Mouse (Mus musculus): ENCODE data around the gene Daam1. TPM values are rescaled to one million over a fixed set of nuclear protein-coding genes. Genes with fewer than 3 reads are reported as not detected.
A peak's percentile ranks its signal among the peaks of the same experiment; 100 is the strongest.

Gene Daam1
- polyA plus RNA-seq, 1 experiment from 2014 or later: 5.0 TPM

DNA sequence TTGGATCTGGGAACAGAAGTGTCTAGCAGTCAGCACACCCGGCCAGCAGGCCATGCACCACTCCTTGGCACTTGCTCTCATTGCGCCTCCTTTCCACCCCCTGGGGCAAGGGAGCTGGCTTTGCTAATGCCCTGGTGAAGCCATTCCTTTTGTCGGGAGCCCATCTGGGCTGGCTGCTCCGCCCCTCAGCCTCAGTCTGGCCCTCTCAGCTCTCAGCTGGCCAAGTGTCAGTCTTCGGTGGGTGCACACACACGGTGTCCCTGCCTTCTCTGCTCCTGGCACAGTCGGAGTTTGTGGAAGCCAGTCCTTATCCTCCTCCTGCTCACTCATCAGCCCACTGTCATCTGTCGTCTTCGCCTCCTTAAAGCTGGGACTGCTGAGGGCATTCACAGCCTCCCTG is 142.7 kb downstream of the Daam1 start:
- WGBS: 69% methylated on average over 9 of the region's 9 CpGs

DNA sequence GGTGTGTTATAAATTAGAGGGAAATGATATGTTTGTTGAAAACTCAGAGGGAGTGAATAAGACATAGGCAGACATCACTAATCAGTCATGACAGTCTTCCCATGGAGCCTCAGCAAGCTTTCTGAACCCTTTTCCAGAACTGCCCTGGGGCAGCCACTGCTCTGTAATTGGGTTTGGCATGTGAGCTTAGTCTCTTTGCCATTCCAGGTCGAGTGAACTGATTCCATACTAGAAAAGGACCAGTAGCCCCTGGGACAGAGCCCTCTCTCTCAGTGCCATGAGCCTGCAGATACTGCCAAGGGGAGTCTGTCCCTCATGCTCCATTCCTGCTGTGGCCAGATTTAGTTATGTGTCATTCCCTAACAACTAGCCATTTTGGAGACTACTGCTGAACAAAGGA is 144.7 kb downstream of the Daam1 start:
- WGBS: 46% methylated on average over 1 of the region's 1 CpGs
- TF ChIP-seq CTCF (IDR thresholded peaks at IDR 0.05; ENCODE audit: low read depth): no peak
- H3K36me3 ChIP-seq (ENCODE audit: insufficient read depth, low read length): peaks cover 10% of the 10 kb centered on the region; the same call in 1 of the 2 replicates
- H3K9me3 ChIP-seq (replicated peaks; ENCODE audit: low read length): no peaks in the 10 kb centered on the region
- H3K4me1 ChIP-seq (replicated peaks; ENCODE audit: insufficient read depth, low read length): 0 out of 2 replicates have a peak, but pooled peaks cover 8% of the 10 kb centered on the region
- H3K27me3 ChIP-seq (ENCODE audit: insufficient read depth, low read length): no peaks in the 10 kb centered on the region
- no peak overlapping the region for H3K27ac ChIP-seq
- H3K9ac ChIP-seq (ENCODE audit: low read depth, low read length): no peak overlapping the region
- H3K4me3 ChIP-seq (replicated peaks; ENCODE audit: low read depth, low read length): no peak overlapping the region
- DNase-seq (ENCODE audit: low spot score): no peak
- ATAC-seq (replicated peaks; ENCODE audit: low FRiP score, low read depth): no peak
- H3K4me2 ChIP-seq (ENCODE audit: low read length): no peak overlapping the region

More for the DNA sequence above, 142.7 kb downstream of the Daam1 start:
- TF ChIP-seq CTCF (IDR thresholded peaks at IDR 0.05; ENCODE audit: low read depth): no peak
- Histone ChIP-seq H3K4me3 (replicated peaks; ENCODE audit: low read depth, low read length) (no peak overlapping the region), H3K27ac (no peak overlapping the region), H3K4me2 (ENCODE audit: low read length) (no peak overlapping the region), H3K4me1 (replicated peaks; ENCODE audit: insufficient read depth, low read length) (0 out of 2 replicates have a peak, but pooled peaks cover 8% of the 10 kb centered on the region), H3K9me3 (replicated peaks; ENCODE audit: low read length) (no peaks in the 10 kb centered on the region), H3K36me3 (ENCODE audit: insufficient read depth, low read length) (peaks cover 8% of the 10 kb centered on the region; the same call in 1 of the 2 replicates), H3K27me3 (ENCODE audit: insufficient read depth, low read length) (no peaks in the 10 kb centered on the region), H3K9ac (ENCODE audit: low read depth, low read length) (no peak overlapping the region)
- DNase-seq (ENCODE audit: low spot score) (no peak), ATAC-seq (replicated peaks; ENCODE audit: low FRiP score, low read depth) (no peak)

- no peaks in the 10 kb centered on the region for H3K9me3 ChIP-seq (replicated peaks; ENCODE audit: low read length)
- peaks cover 12% of the 10 kb centered on the region; the same call in 1 of the 2 replicates for H3K36me3 ChIP-seq (ENCODE audit: insufficient read depth, low read length)
- 44% methylated on average over 7 of the region's 7 CpGs for WGBS
Observed at GRCm38 (mm10) chr12:71976361-71976960, 145.6 kb downstream of the Daam1 start.

GRCm38 (mm10) chr12:71977364-71977763 is 146.5 kb downstream of the Daam1 start:
- Histone ChIP-seq H3K4me3 (replicated peaks; ENCODE audit: low read depth, low read length) (no peak overlapping the region), H3K9ac (ENCODE audit: low read depth, low read length) (no peak overlapping the region), H3K4me2 (ENCODE audit: low read length) (no peak overlapping the region), H3K9me3 (replicated peaks; ENCODE audit: low read length) (no peaks in the 10 kb centered on the region), H3K27ac (no peak overlapping the region), H3K27me3 (ENCODE audit: insufficient read depth, low read length) (no peaks in the 10 kb centered on the region), H3K4me1 (replicated peaks; ENCODE audit: insufficient read depth, low read length) (0 out of 2 replicates have a peak, but pooled peaks cover 4% of the 10 kb centered on the region), H3K36me3 (ENCODE audit: insufficient read depth, low read length) (peaks cover 12% of the 10 kb centered on the region; the same call in 1 of the 2 replicates)
- no peak for TF ChIP-seq CTCF (IDR thresholded peaks at IDR 0.05; ENCODE audit: low read depth)
- no peak for ATAC-seq (replicated peaks; ENCODE audit: low FRiP score, low read depth)
- WGBS: 84% methylated on average over 7 of the region's 7 CpGs
- DNase-seq (ENCODE audit: low spot score): no peak

More at GRCm38 (mm10) chr12:71976361-71976960, 145.6 kb downstream of the Daam1 start:
- DNase-seq (ENCODE audit: low spot score): peak; percentile 8
- no peak for TF ChIP-seq CTCF (IDR thresholded peaks at IDR 0.05; ENCODE audit: low read depth)
- H3K4me1 ChIP-seq (replicated peaks; ENCODE audit: insufficient read depth, low read length): 0 out of 2 replicates have a peak, but pooled peaks cover 8% of the 10 kb centered on the region
- no peak overlapping the region for H3K4me3 ChIP-seq (replicated peaks; ENCODE audit: low read depth, low read length)
- no peak for ATAC-seq (replicated peaks; ENCODE audit: low FRiP score, low read depth)
- no peaks in the 10 kb centered on the region for H3K27me3 ChIP-seq (ENCODE audit: insufficient read depth, low read length)
- H3K27ac ChIP-seq: no peak overlapping the region
- no peak overlapping the region for H3K9ac ChIP-seq (ENCODE audit: low read depth, low read length)
- no peak overlapping the region for H3K4me2 ChIP-seq (ENCODE audit: low read length)

DNA sequence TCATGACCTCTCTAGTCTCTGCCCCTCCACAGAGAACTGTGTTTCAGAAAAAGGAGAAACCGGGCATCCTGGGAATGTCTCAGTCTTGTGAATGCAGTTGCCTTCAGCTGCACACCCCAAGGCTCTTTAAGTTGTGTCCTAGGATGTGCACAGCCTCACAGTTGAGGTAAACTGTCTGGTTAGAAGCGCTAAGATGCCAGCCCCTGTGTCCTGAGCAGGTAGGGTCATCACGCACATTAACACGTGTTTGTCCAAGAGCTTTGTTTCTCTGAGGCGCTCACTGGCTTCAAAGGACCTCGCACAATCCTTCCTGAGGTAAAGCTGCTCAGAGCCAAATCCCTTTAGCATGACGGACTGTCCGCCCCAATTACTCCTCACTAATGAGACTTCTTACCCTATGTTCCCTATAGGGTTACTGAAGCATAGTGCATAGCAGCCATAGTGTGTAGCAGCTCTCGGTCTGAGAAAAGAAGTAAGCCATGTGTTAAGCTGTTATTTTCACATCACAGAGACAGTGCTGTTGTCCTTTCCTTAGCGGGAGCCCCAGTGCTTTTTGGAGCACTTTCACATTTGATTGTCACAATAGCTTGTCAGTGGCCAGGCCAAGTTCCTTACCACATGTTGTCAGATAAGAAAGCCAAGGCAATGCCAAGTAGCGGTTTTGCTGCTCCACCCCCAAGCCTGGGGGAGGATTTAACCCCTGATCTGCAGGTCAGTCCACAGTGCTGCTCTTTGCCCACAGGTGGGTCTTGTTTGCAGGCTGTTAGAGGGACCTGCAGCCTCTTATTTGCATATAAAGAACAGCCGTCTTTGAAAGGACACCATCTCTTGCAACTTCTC is 147.9 kb downstream of the Daam1 start:
- ATAC-seq (replicated peaks; ENCODE audit: low FRiP score, low read depth) (no peak), DNase-seq (ENCODE audit: low spot score) (no peak)
- Histone ChIP-seq H3K9me3 (replicated peaks; ENCODE audit: low read length) (no peaks in the 10 kb centered on the region), H3K4me2 (ENCODE audit: low read length) (no peak overlapping the region), H3K4me1 (replicated peaks; ENCODE audit: insufficient read depth, low read length) (0 out of 2 replicates have a peak, but pooled peaks cover 4% of the 10 kb centered on the region), H3K9ac (ENCODE audit: low read depth, low read length) (no peak overlapping the region), H3K27ac (no peak overlapping the region), H3K4me3 (replicated peaks; ENCODE audit: low read depth, low read length) (no peak overlapping the region), H3K36me3 (ENCODE audit: insufficient read depth, low read length) (peaks cover 18% of the 10 kb centered on the region), H3K27me3 (ENCODE audit: insufficient read depth, low read length) (no peaks in the 10 kb centered on the region)
- TF ChIP-seq CTCF (IDR thresholded peaks at IDR 0.05; ENCODE audit: low read depth): no peak
- whole genome bisulfite sequencing: 74% methylated on average over 12 of the region's 12 CpGs

GRCm38 (mm10) chr12:71980166-71980565 is 149.3 kb downstream of the Daam1 start:
- Histone ChIP-seq H3K27me3 (ENCODE audit: insufficient read depth, low read length) (no peaks in the 10 kb centered on the region), H3K27ac (no peak overlapping the region), H3K9me3 (replicated peaks; ENCODE audit: low read length) (no peaks in the 10 kb centered on the region), H3K4me2 (ENCODE audit: low read length) (no peak overlapping the region), H3K4me1 (replicated peaks; ENCODE audit: insufficient read depth, low read length) (0 out of 2 replicates have a peak, but pooled peaks cover 4% of the 10 kb centered on the region), H3K9ac (ENCODE audit: low read depth, low read length) (no peak overlapping the region), H3K4me3 (replicated peaks; ENCODE audit: low read depth, low read length) (no peak overlapping the region), H3K36me3 (ENCODE audit: insufficient read depth, low read length) (peaks cover 18% of the 10 kb centered on the region)
- DNase-seq (ENCODE audit: low spot score): no peak
- 69% methylated on average over 6 of the region's 6 CpGs for WGBS
- ATAC-seq (replicated peaks; ENCODE audit: low FRiP score, low read depth): no peak
- no peak for TF ChIP-seq CTCF (IDR thresholded peaks at IDR 0.05; ENCODE audit: low read depth)
